Mouse (Mus musculus) G1E (cell line): ENCODE data around the gene Pom121l2.

Experiments
- CTCF ChIP-seq: IDR thresholded peaks from 2 replicates; pipeline ENCODE4 v1.5.1; 2012; ENCODE audit warnings: low read depth, low read length, inconsistent platforms, mixed read lengths
- GATA1 ChIP-seq: IDR thresholded peaks from 2 replicates; pipeline ENCODE4 v1.6.1; 2012; ENCODE audit warnings: borderline replicate concordance, low read length, inconsistent platforms, mixed read lengths
- POLR2AphosphoS5 ChIP-seq: IDR thresholded peaks from 2 replicates; pipeline ENCODE4 v1.6.1; 2012; ENCODE audit warnings: low read depth, low read length, inconsistent platforms; ENCODE audit not compliant: insufficient replicate concordance

GRCm38 (mm10) chr13:21994896-21995295 is 13.9 kb downstream of the Pom121l2 start:
- TF ChIP-seq CTCF (no peak), GATA1 (no peak), POLR2AphosphoS5 (no peak)
